Comparison of ENCODE assay signal across 24 mouse cellular contexts in the genomic region with DNA sequence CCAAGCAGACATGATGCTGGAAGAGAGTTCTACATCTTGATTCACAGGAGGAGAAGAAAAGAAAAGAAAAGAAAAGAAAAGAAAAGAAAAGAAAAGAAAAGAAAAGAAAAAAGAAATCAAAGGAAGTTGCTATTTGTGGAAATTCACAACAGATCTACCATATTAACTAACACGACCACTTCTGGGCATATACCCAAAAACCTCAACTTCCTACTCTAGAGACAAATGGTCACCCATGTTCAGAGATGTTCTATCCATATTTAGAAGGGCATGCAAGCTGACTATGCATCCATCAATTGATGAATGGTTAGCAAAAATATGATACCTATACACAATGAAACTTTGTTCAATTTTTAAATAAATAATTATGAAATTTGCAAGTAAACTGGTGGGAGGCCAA.
DNase-seq lines count a peak whose midpoint lies in the region; ATAC-seq lines count a peak whose summit lies in the region.
"Had no signal": no experiment of that assay in that cellular context is flagged by ENCODE, and none has a peak within 500 bp of the region (broad histone marks: within the 10 kb centered on the region; RNA-seq: fewer than 3 reads in every experiment).

No protein-coding gene starts in this region.

- H3K9ac ChIP-seq in forebrain, embryonic 12.5 days = no peak overlapping the region
- H3K9ac ChIP-seq: embryonic facial prominence, embryonic 13.5 days; embryonic facial prominence, embryonic 15.5 days; forebrain, embryonic 13.5 days; forebrain, embryonic 15.5 days; forebrain, postnatal 0 days had no signal

- peaks cover 9% of the 10 kb centered on the region; the same call in 1 of the 2 replicates for H3K9me3 ChIP-seq in forebrain, embryonic 12.5 days
- H3K9me3 ChIP-seq: forebrain, embryonic 15.5 days had no signal

- no peak overlapping the region for H3K27ac ChIP-seq in forebrain, embryonic 12.5 days
- H3K27ac ChIP-seq: embryonic facial prominence, embryonic 13.5 days; embryonic facial prominence, embryonic 15.5 days; forebrain, embryonic 10.5 days; forebrain, embryonic 13.5 days; forebrain, embryonic 15.5 days had no signal

- WGBS in forebrain, embryonic 12.5 days = 85% methylated on average over 1 of the region's 1 CpGs

- peaks cover 5% of the 10 kb centered on the region; the same call in 1 of the 2 replicates for H3K36me3 ChIP-seq in forebrain, embryonic 12.5 days (replicated peaks)
- H3K36me3 ChIP-seq: embryonic facial prominence, embryonic 15.5 days had no signal

- H3K27me3 ChIP-seq in forebrain, embryonic 12.5 days = no peaks in the 10 kb centered on the region
- H3K27me3 ChIP-seq: embryonic facial prominence, embryonic 13.5 days; embryonic facial prominence, embryonic 15.5 days; forebrain, embryonic 13.5 days; forebrain, embryonic 15.5 days; Patski had no signal

- no peak for ATAC-seq in forebrain, embryonic 12.5 days (ENCODE audit: low FRiP score)
- ATAC-seq: activated CD4-positive, CD25-positive, alpha-beta regulatory T cell, adult 4 months; forebrain, embryonic 13.5 days; forebrain, embryonic 15.5 days; forebrain, postnatal 0 days; Patski had no signal

- DNase-seq in lung, postnatal 36 days = peak; percentile 3
- no peak for DNase-seq in lung, postnatal 10 days
- DNase-seq in 416B (ENCODE audit: low read depth) (peak; percentile 81), MEL-GATA-1-ER (ENCODE audit: extremely low read depth, low read depth) (peak; percentile 14)
- DNase-seq in cerebellum, postnatal 4 days (ENCODE audit: low spot score in 2 of 2) = no peak
- no peak for DNase-seq in adrenal gland, postnatal 25 days
- DNase-seq: adrenal gland, adult 8-10 months; adrenal gland, postnatal 14 days; cerebellum, adult 11-12 months; cerebellum, adult 2 months; cerebellum, adult 9-10 months; cerebellum, postnatal 10 days; cerebellum, postnatal 25 days; embryo, embryonic 11 days; forebrain, postnatal 0 days had no signal

- H3K4me1 ChIP-seq in forebrain, embryonic 12.5 days = no peaks in the 10 kb centered on the region
- H3K4me1 ChIP-seq: embryonic facial prominence, embryonic 13.5 days; embryonic facial prominence, embryonic 15.5 days; forebrain, embryonic 10.5 days; forebrain, embryonic 13.5 days; forebrain, embryonic 15.5 days had no signal

- H3K4me2 ChIP-seq in forebrain, embryonic 12.5 days = no peak overlapping the region
- H3K4me2 ChIP-seq: embryonic facial prominence, embryonic 13.5 days; embryonic facial prominence, embryonic 15.5 days; forebrain, embryonic 13.5 days; forebrain, embryonic 15.5 days had no signal

- H3K4me3 ChIP-seq in forebrain, embryonic 12.5 days (replicated peaks) = no peak overlapping the region
- H3K4me3 ChIP-seq: embryonic facial prominence, embryonic 13.5 days; embryonic facial prominence, embryonic 15.5 days; erythroblast, embryonic 14.5 days; forebrain, embryonic 10.5 days; forebrain, embryonic 13.5 days; forebrain, embryonic 15.5 days had no signal

Comparison
In these comparisons a context has a peak if more than half of its experiments do, and no peak if none do; other contexts are left out.
1. DNase-seq: peak in lung, postnatal 36 days (single experiment), 416B (single experiment) and MEL-GATA-1-ER (single experiment); none in lung, postnatal 10 days (single experiment), cerebellum, postnatal 4 days (0 of 2) and adrenal gland, postnatal 25 days (single experiment).